Mouse (Mus musculus) left cerebral cortex, postnatal 14 days (tissue): ENCODE results near the gene Nipa2. TPM values are rescaled to one million over a fixed set of nuclear protein-coding genes. Genes with fewer than 3 reads are reported as not detected.

Experiments used
- total RNA-seq, 2 experiments: library from RNA; stranded (reverse); gene quantifications; 2 replicates each; pipeline ENCODE4 v1.2.3; 2021

The Nipa2 gene
- total RNA-seq, 2 experiments from 2014 or later: 52.6 to 64.8 TPM

Other genes starting within 250 kb of the Nipa2 start
- 10 to 100 TPM; 11.2 to 13.9 TPM for gene Siglech, start 194.3 kb downstream of the Nipa2 start, total RNA-seq
- 10 to 100 TPM; 30.3 to 33.2 TPM for gene Tubgcp5, start 168.3 kb downstream of the Nipa2 start, total RNA-seq
- 10 to 100 TPM; 71.3 to 75.2 TPM for gene Cyfip1, start 120.7 kb downstream of the Nipa2 start, total RNA-seq
- gene Nipa1, start 57.5 kb upstream of the Nipa2 start, total RNA-seq: 10 to 100 TPM; 72.0 to 73.9 TPM
- 100 to 1,000 TPM; 132 to 150 TPM for gene Herc2, start 87.7 kb upstream of the Nipa2 start, total RNA-seq